Mouse (Mus musculus): Measurements from ENCODE around the gene Entpd5. TPM values are rescaled to one million over a fixed set of nuclear protein-coding genes. Genes with fewer than 3 reads are reported as not detected.
A peak's percentile ranks its signal among the peaks of the same experiment; 100 is the strongest.

Gene Entpd5
- total RNA-seq (2021) = 10 to 100 TPM; 50.0 to 58.4 TPM

DNA sequence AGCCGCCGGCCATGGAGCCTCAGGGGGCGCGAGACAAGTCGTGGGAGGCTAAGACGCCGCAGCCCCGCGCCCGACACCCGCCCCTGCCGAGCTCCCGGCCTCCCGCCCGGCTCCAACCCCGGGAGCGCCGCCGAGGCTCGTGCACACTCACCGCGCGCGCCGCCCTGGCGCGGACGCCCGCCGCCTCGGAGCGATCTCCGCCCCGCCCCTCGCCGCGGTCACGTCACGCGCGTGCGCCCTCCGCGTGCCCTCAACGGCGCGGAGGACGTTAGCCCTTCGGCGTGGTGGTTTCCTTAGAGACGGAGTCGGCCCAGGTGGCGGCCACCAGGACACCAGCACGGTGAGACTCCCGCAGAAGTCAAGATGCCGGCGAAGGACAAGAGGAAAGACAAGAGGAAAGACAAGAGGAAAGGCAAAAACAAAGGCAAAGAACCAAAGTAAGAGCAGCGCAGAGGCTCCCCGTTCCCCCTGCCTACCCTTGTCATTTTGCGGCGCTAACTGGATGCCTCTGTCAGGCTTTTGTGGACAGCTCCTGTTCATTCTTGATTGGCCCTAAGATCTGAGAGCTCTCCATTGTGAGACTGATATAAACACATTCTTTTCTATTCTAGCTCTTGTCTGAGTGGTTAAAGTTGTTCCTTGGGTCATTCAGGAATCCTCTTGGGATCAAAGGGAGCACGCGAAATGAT is at the start of gene Entpd5, which contains the start of gene Bbof1:
Gene Entpd5 (minus strand): TSS at position 211 of the 689 bp plus-strand sequence.
Gene Bbof1 (plus strand): TSS at position 253 of the 689 bp plus-strand sequence.
- peak; percentile 94 to 95 for DNase-seq
- intact Hi-C loops (cut with DNase I) = loop anchor here (2.0 kb wide), 1 partner anchor 48 kb away; the partner anchor contains the start of genes Coq6 and Fam161b

DNA sequence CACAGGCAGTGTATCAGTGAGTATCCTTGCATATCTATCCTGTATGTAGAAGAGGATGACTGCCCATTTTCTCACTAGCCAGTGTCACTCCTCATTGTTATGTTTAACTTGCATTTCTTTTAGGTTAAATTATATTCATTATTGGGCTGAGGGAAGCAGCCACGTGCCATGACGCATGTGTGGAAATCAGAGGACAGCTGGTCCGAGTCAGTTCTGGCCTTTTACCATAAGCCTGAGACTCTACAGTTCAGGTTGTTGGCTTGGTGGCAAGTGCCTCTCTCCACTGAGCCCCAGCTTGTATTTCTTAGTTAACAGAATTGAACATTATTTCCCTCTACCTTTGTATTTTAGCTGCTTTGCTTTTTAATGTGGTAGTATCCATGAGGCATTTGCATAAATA is 48.1 kb upstream of the Entpd5 start:
- intact Hi-C loops (cut with DNase I) = no loop called here

DNA sequence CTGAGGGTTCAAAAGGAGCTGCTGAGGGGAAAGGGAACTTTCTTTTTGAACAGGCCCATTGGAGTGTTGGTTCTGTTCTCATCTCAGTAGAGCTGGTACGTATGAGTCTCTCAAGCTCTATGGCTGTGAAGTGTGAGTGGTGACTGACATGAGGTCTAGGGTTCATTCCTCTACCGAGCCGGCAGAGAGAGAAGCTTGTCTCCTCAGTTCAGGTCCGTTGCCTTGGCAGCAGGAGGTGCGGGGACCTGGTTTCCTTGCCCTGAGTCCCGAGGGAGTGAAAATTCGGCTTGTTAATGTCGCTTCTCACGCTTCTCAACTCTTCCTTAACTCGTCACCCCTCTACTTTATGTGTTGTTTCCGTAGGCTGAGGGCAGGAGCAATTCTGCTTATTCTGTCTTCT is 43.0 kb upstream of the Entpd5 start:
- no peak for DNase-seq
- intact Hi-C loops (cut with DNase I) = loop anchor here (5.0 kb wide), 1 partner anchor 90 kb away; the partner anchor contains the start of genes Coq6 and Fam161b

More for the DNA sequence above, 48.1 kb upstream of the Entpd5 start:
- no peak for DNase-seq

DNA sequence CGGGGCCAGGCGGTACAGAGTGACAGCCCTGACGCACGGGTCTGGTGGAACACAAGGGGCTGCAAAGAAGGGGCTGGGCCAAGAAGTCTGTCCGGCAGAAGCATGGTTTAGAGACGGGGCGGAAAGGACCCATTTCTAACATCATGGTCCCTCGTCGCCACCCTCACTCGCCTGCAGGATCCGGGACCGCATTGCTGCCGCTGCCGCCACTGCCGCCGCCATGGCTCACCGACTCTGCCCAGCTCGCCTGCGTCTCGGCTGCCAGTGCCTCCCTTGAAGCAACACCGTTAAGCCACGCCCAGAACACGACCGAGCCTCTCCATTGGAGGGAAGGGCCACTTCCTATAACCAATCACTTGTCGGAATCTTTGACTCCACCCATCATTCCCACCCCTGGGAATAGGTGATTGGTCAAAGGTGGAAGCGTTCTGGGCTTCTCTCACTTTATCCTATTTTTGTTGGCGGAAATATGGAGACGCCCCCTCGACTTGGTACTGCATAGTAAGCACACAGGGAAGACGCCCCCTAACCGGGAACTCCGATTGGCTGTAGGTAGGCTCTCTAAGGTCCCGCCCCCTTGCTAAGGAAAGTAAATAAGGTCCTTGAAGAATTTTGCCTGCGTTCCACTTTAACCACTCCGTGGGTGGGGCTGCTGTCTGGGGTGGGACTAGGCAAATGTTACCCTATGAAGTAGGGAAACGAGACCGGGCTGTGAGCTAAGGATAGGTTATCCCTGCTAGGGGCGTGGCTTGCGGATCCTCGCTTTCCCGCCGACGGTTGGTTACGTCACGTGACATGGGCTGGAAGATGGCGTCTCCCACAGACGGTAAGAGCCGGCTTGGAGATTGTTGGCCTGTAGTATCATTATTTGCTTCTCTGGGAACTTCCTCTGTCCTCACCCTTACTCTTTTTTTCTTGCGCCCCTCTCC is 42.2 kb upstream of the Entpd5 start, which contains the start of the genes Aldh6a1 and Lin52:
Gene Aldh6a1 (minus strand): TSS at position 287 of the 929 bp plus-strand sequence.
Gene Lin52 (plus strand): TSS at position 705 of the 929 bp plus-strand sequence.
- intact Hi-C loops (cut with DNase I) = loop anchor here (5.0 kb wide), 1 partner anchor 89 kb away; the partner anchor contains the start of genes Coq6 and Fam161b
- peak; percentile 98 for DNase-seq

DNA sequence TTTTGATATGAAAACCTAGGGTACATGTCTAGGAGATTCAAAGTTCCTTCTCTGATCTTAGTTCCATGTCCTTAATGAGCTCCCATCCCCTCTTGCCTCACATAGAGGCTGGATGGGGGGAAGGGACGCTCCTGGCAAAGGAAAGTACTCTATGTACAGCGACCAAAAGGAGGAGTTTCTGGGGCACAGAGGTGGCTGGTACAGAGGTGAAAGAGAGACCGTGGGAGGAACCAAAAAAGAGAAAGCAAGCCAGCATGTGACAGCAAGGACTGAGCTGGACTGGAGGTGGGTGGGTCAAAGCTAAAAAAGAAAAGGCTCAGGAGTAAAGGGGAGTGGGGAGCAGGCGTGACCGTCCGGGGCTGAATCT is 41.5 kb upstream of the Entpd5 start:
- intact Hi-C loops (cut with DNase I) = loop anchor here (5.0 kb wide), 1 partner anchor 88 kb away; the partner anchor contains the start of genes Coq6 and Fam161b

DNA sequence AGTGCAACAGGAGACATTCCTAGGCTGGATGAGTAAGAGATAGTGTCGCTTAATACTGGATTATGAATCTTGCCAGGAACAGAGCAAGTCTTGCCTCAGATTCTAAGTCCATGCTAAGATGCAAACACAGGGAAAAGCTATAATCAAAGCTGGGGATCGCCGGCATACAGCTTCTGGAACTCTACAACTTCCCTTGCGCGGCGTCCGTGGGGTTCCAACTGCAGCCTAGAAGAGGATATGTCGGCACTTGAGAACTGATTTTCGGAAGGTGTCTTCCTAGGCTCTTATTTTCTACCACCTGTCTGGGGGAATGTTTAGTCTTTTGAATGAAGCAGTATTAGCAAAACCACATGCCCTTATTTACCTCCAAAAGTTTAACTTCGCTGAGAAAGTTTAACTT is 41.1 kb upstream of the Entpd5 start:
- intact Hi-C loops (cut with DNase I) = loop anchor here (5.0 kb wide), 1 partner anchor 88 kb away; the partner anchor contains the start of genes Coq6 and Fam161b
- DNase-seq = peak in 1 of 2 experiments; percentile 10

More for the DNA sequence above, 41.5 kb upstream of the Entpd5 start:
- peak in 1 of 2 experiments; percentile 51 for DNase-seq

DNA sequence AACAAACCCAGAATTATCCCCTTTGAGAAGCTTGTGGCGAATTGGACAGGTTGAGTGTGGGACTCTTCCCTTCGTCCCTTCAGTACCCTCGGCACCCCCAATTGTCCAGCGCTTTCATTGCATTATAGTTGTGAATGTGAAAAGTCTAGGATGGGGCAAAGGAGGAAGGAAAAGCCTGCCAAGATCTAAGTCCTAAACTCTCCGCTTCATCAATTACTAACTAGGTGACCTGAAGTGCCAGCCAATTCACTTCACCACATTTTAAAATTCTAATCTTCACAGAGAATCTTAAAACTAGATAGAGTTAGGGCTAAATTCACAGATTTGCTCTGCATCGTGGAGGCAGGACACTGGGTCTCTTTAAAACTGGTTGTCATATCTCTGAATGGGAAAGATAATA is 39.4 kb upstream of the Entpd5 start:
- intact Hi-C loops (cut with DNase I) = no loop called here
- DNase-seq = no peak

DNA sequence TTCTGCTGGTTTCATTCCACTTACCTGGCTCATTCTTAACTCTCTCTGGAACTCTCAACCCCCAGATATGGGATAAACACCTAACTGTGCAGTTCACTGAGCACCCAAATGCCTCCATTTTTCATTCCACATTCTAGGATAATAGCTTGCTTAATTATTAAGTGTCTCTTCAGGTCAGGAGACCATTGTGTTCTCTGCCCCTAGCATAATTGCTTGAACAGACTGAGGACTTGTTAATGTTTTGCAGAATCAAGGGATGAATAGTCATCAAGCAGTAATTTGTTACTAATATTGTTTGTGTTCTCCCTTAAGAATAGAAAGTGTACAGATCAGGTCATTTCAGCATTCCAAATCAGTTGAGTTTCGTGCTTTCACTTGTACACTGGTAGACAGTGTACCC is 38.6 kb upstream of the Entpd5 start:
- intact Hi-C loops (cut with DNase I) = no loop called here
- no peak for DNase-seq

DNA sequence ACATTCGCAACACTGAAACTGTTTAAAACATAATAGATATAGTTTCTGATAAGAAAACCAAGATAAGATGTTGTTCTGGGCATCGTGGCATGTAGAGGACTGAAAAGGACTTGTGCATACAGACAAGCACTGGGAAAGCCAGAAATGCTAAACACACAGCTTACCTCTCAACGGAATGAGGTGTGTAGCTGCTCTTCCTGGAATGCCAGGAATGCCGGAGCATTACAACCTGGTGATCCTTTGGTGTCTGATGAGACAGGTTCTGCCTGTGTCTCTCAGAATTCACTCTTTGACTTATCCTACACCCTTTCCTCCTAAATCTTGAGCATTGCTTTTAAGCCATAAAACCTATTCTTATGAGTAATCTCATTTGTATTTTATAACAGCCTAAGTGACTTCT is 33.7 kb upstream of the Entpd5 start:
- intact Hi-C loops (cut with DNase I) = no loop called here

DNA sequence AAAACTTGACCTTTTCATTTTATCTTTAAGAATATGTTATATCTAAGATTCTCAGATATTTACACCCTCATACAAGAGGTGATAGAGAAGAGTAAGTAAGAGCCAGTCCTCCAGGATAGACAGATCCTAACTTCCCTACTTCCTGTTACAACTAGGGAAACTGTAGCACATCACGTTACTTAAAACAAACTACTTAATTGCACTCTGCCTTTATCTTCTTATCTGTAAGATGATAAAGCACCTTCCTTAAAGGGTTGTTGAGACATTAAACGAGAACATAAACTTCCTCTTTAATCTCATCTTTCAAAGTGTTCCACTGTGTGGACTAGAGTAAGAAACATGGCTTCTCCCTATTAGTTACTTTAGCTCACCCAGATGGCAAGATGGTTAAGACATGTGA is 29.9 kb upstream of the Entpd5 start:
- intact Hi-C loops (cut with DNase I) = no loop called here
- no peak for DNase-seq

More for the DNA sequence above, 33.7 kb upstream of the Entpd5 start:
- DNase-seq = no peak

DNA sequence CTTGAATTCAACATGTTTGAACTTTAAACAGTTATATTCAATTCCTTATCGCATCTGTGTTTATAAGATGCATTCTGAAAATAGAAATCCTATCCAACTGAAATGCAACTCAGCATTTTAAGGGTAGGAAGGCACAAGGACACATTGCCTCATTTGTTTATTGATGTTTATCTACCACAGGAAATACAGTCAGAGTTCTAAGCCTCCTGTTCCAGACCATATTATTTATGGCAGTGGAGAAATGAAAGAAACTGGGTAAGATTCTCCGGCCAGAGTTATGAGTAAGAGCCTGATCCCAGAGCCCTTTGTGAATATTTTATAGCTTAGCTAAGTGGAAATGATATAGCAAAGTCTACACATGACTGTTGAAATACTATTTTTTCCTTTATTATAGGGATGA is 21.0 kb upstream of the Entpd5 start:
- DNase-seq = no peak
- intact Hi-C loops (cut with DNase I) = no loop called here

DNA sequence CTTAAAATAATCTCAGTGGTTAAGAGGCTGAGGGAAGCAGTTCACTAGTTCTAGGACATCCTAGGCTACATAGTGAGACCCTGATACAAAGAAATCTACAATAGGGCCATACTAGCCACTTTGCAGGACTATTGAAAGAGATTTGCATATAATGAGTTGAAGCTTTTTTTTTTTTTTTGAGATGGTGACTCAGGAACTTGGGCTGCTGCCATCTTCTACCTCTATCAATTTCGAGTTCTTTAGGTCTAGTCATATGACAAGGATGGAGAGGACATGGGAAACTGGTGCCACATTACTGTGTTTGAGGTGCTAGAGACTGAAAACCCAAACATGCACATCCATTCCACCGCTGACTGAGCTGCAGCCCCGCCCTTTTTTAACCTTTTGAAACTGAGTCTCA is 15.2 kb upstream of the Entpd5 start:
- DNase-seq = no peak
- intact Hi-C loops (cut with DNase I) = no loop called here

DNA sequence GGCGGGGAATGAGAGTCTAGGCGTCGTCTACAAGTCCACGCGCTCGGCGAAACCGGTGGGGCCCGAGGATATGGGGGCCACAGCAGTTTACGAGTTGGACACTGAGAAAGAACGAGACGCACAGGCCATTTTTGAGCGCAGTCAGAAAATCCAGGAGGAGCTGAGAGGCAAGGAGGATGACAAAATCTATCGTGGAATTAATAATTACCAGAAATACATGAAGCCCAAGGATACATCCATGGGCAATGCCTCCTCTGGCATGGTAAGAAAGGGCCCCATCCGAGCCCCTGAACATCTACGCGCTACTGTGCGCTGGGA is 8.7 kb upstream of the Entpd5 start:
- intact Hi-C loops (cut with DNase I) = no loop called here

DNA sequence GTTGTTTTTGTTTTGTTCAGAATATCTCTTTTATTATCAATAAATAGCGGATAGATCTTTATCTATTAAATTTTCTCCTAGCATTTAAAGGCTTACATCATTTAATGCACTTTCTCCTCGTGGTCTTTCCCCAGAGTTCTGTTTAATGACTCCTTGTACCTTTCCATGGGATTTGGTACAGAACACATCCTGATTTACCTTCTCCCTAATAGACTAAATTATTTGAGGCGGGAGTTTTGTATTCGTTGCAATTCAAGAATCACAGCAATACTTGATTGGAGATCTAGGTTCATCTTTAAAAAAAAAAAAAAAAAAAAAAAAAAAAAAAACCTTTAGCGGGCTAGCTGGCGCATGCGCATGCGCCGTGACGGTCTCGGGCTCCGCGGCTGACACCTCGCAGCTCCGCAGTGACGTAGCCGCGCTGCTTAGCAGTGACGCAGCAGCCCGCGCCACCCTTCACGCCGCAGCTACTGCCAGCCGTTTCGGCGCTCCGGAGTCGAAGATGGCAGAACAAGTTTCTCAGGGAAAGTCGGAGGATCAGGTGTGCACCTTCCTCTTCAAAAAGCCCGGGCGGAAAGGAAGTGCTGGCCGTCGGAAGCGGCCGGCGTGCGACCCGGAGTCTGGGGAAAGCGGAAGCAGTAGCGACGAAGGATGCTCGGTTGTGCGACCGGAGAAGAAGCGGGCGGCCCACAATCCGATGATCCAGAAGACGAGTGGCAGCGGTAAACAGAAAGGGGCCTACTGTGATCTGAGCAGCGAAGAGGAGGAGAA is 8.2 kb upstream of the Entpd5 start, which contains the start of gene Rnf113a2:
Gene Rnf113a2 (plus strand): TSS at position 363 of the 771 bp plus-strand sequence.
- intact Hi-C loops (cut with DNase I) = no loop called here
- DNase-seq = peak; percentile 88 to 89

More for the DNA sequence above, 8.7 kb upstream of the Entpd5 start:
- no peak for DNase-seq

DNA sequence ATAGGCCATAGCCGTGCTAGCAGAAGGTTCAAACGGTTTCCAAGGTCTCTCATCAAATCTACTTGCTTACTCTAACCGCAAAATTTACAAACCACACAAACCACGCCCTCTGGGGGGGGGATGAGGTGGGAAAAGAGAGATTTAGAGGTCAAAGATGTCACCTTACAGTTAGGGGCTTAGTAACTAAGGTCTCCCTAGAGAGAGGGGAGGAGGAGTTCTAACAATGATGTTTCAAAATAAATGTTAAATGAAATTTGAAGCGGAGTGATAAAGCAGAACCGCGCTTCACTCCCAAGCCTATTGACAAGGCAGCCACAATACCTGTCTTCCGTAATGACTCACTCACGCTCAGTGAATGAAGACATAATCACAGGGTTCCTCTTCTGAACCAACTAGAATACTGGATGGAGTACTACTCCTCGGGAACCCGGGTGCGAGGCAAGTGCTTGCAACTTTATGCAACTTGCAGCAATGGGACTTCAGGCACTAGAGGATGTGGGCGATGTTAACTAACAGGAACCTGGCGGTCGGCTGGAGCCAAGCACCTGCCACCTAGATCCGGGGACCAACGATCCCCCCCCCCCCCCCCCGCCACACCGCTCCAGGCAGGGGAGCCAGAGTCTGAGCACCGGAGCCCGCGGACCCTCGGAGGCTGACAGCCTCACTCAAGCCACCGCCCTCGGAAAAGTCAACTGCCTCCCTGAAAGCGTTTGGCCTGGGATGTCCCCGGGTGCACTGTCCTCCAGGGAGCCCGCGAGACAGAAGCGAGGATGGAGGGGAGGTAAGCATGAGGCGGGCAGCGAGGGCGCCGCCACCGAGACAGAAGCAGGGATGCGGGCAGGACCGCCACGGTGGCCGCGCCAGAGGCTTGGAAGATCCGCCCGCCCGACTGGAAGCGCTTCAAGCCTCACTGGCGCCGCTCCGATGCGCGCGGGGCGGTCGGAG is 683 bp downstream of the Entpd5 start:
- intact Hi-C loops (cut with DNase I) = loop anchor here (2.0 kb wide), 1 partner anchor 47 kb away; the partner anchor contains the start of genes Coq6 and Fam161b
- peak; percentile 26 to 43 for DNase-seq

DNA sequence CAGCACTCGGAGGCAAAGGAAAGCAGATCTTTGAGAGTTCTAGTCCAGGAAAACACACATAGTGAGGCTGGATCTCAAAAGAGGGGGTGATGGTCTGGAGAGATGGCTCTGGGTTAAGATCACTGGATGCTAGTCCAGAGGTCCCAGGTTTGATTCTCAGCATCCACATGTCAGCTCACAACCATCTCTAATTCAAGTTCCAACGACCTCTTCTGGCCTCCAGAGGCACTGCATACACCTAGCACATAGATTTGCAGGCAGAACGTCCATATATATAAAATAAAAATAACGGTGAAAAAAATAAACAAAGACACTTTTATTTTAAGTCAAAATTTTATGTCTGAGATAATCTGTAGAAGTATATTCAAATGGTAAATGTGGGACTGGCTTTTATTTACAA is 1.6 kb downstream of the Entpd5 start:
- intact Hi-C loops (cut with DNase I) = no loop called here
- no peak for DNase-seq

DNA sequence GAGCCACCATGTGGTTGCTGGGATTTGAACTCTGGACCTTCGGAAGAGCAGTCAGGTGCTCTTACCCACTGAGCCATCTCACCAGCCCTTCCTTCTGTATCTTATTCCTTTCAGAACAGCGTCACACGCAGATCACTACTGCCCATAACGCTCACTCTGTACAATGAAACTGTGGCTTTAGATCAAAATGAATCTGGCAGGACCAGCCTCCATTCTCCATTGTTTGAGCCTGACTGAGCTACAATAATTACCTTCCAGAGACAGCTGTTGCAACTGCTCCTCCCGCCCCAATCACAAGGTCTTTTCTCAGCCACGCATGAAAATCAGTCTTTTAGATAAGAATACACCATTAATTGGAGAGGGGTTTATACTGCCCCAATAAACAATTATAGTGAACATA is 4.3 kb downstream of the Entpd5 start:
- no peak for DNase-seq
- intact Hi-C loops (cut with DNase I) = no loop called here

DNA sequence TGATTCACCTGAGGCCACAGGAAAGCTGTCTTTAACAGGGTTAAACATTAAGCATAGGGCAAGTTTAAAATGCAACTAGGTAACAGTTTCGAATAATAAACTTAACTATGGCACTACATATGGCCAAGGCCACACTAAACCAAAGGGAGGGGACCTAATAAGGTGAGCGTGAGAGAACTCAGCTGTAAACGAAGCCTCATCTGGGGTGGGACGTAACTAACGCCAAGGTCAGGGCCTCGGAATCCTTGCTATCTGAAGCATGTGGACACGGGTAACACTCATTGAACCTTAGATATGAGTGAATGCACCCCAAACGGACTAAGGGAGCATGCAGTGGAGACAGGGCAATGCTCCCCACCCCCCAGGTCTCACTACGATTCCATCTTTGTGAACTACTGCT is 5.9 kb downstream of the Entpd5 start:
- DNase-seq = no peak
- intact Hi-C loops (cut with DNase I) = no loop called here

DNA sequence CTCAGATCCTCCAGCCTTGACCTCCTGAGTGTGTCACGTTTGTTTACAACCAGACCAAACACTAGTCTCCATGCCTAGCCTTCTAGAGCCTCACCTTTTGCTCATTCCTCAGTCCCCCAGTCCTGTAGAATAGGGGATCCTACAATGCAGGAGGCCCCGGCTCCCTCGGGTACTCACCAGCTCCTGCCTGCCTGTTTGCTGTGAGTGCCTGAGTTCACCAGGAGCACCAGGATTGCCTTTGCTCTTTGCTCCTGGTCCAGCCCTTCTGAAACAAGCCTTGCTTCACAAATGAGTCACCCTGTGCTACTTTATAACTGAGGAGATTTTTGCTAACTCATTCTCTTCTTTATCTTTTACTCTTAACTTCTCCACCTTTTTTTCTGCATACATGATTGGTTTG is 8.2 kb downstream of the Entpd5 start:
- intact Hi-C loops (cut with DNase I) = no loop called here
- DNase-seq = no peak
